Mouse (Mus musculus) erythroblast, embryonic 14.5 days (primary cell): ENCODE results near the gene Msi2.

ENCODE experiments used
- GATA1 ChIP-seq: IDR thresholded peaks from 2 replicates; pipeline ENCODE4 v1.6.1; 2012; ENCODE audit warnings: low read length, inconsistent platforms, mixed read lengths
- TAL1 ChIP-seq: IDR thresholded peaks from 3 replicates; pipeline ENCODE4 v1.6.1; 2012; ENCODE audit warnings: low read length, inconsistent platforms, mixed read lengths

GRCm38 (mm10) chr11:88610809-88611208 is 107.5 kb downstream of the Msi2 start:
- TF ChIP-seq GATA1 (no peak), TAL1 (no peak)
